Mouse (Mus musculus): ENCODE measurements around the gene Slc6a6. TPM values are rescaled to one million over a fixed set of nuclear protein-coding genes. Genes with fewer than 3 reads are reported as not detected.

The Slc6a6 gene
- polyA plus RNA-seq, 2 experiments: 41.2 to 43.3 TPM

GRCm38 (mm10) chr6:91706072-91706776 is 22.4 kb downstream of the Slc6a6 start:
- ATAC-seq (ENCODE audit: low FRiP score, low read depth): peak; percentile 14; the same call in 1 of the 2 replicates

GRCm38 (mm10) chr6:91707276-91707885 is 23.5 kb downstream of the Slc6a6 start:
- H3K9me3 ChIP-seq (ENCODE audit: control insufficient read depth, low read length): no peaks in the 10 kb centered on the region
- no peak overlapping the region for H3K4me2 ChIP-seq (replicated peaks; ENCODE audit: low read depth, low read length, severe bottlenecking)
- peaks cover 18% of the 10 kb centered on the region; the same call in 1 of the 2 replicates for H3K36me3 ChIP-seq (ENCODE audit: control insufficient read depth, insufficient read depth, low read length)
- no peak overlapping the region for H3K4me3 ChIP-seq (replicated peaks; ENCODE audit: low read length)
- H3K9ac ChIP-seq (ENCODE audit: low read depth, low read length, severe bottlenecking): no peak overlapping the region
- H3K27me3 ChIP-seq (ENCODE audit: control insufficient read depth, insufficient read depth, low read length): no peaks in the 10 kb centered on the region
- TF ChIP-seq POLR2A (IDR thresholded peaks at IDR 0.05; ENCODE audit: borderline replicate concordance, extremely low read depth, insufficient read depth, insufficient read length): no peak
- no peak for ATAC-seq (ENCODE audit: low FRiP score, low read depth)
- H3K4me1 ChIP-seq (ENCODE audit: control insufficient read depth, insufficient read depth, low read length): peaks cover 3% of the 10 kb centered on the region; the same call in 1 of the 2 replicates
- WGBS: 79% methylated on average over 8 of the region's 8 CpGs
- no peak for DNase-seq (ENCODE audit: low spot score)
- no peak overlapping the region for H3K27ac ChIP-seq (replicated peaks; ENCODE audit: low read depth, low read length)

More at GRCm38 (mm10) chr6:91706072-91706776, 22.4 kb downstream of the Slc6a6 start:
- Histone ChIP-seq H3K27ac (replicated peaks; ENCODE audit: low read depth, low read length) (no peak overlapping the region), H3K4me1 (ENCODE audit: control insufficient read depth, insufficient read depth, low read length) (no peaks in the 10 kb centered on the region), H3K27me3 (ENCODE audit: control insufficient read depth, insufficient read depth, low read length) (no peaks in the 10 kb centered on the region), H3K9ac (ENCODE audit: low read depth, low read length, severe bottlenecking) (no peak overlapping the region), H3K36me3 (ENCODE audit: control insufficient read depth, insufficient read depth, low read length) (peaks cover 26% of the 10 kb centered on the region), H3K4me2 (replicated peaks; ENCODE audit: low read depth, low read length, severe bottlenecking) (no peak overlapping the region), H3K9me3 (ENCODE audit: control insufficient read depth, low read length) (no peaks in the 10 kb centered on the region), H3K4me3 (replicated peaks; ENCODE audit: low read length) (no peak overlapping the region)
- DNase-seq (ENCODE audit: low spot score): no peak
- WGBS: 61% methylated on average over 13 of the region's 13 CpGs
- no peak for TF ChIP-seq POLR2A (IDR thresholded peaks at IDR 0.05; ENCODE audit: borderline replicate concordance, extremely low read depth, insufficient read depth, insufficient read length)

DNA sequence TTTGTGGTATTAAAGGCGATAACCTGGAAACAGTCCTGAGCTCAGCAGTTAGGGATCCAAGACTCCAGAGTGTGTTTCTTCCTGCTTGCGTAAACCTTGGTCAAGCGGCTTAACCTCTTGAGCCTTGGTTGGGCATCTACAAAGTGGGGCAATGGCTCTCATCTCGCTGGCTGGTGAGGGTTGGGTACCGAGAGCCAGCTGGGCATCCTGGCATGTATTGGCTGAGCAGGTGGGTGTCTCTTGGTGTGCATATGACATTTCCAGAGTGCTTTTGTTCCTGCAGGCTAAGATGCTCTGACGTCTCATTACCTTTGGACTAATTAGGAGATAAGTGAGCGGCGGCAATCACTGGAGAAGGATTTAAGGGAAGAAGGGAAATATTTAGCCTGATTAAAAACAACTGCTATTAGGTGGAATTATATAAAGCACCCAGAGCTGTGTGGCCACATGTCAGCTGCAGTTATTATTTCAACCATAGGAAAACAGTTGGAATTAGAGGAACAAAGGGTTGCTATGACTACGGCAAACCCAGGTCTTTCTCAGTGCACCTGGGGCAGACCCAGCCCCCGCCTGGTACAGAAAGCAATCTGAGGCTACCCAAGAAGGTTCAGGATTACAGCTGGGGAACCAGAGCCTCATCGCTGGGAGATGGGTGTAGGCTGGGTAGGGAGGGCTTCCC is 24.2 kb downstream of the Slc6a6 start:
- H3K4me2 ChIP-seq (replicated peaks; ENCODE audit: low read depth, low read length, severe bottlenecking): no peak overlapping the region
- TF ChIP-seq POLR2A (IDR thresholded peaks at IDR 0.05; ENCODE audit: borderline replicate concordance, extremely low read depth, insufficient read depth, insufficient read length): no peak
- WGBS: 85% methylated on average over 11 of the region's 11 CpGs
- H3K9me3 ChIP-seq (ENCODE audit: control insufficient read depth, low read length): no peaks in the 10 kb centered on the region
- H3K9ac ChIP-seq (ENCODE audit: low read depth, low read length, severe bottlenecking): no peak overlapping the region
- peaks cover 18% of the 10 kb centered on the region; the same call in 1 of the 2 replicates for H3K36me3 ChIP-seq (ENCODE audit: control insufficient read depth, insufficient read depth, low read length)
- no peak overlapping the region for H3K4me3 ChIP-seq (replicated peaks; ENCODE audit: low read length)
- H3K4me1 ChIP-seq (ENCODE audit: control insufficient read depth, insufficient read depth, low read length): peaks cover 7% of the 10 kb centered on the region
- H3K27me3 ChIP-seq (ENCODE audit: control insufficient read depth, insufficient read depth, low read length): no peaks in the 10 kb centered on the region
- H3K27ac ChIP-seq (replicated peaks; ENCODE audit: low read depth, low read length): no peak overlapping the region
- no peak for DNase-seq (ENCODE audit: low spot score)
- ATAC-seq (ENCODE audit: low FRiP score, low read depth): no peak

GRCm38 (mm10) chr6:91708919-91709318 is 25.1 kb downstream of the Slc6a6 start:
- DNase-seq (ENCODE audit: low spot score): no peak

GRCm38 (mm10) chr6:91710345-91710930 is 26.6 kb downstream of the Slc6a6 start:
- 70% methylated on average over 6 of the region's 6 CpGs for whole genome bisulfite sequencing
- no peak for TF ChIP-seq POLR2A (IDR thresholded peaks at IDR 0.05; ENCODE audit: borderline replicate concordance, extremely low read depth, insufficient read depth, insufficient read length)
- H3K4me1 ChIP-seq (ENCODE audit: control insufficient read depth, insufficient read depth, low read length): peaks cover 7% of the 10 kb centered on the region
- H3K4me3 ChIP-seq (replicated peaks; ENCODE audit: low read length): no peak overlapping the region
- no peaks in the 10 kb centered on the region for H3K27me3 ChIP-seq (ENCODE audit: control insufficient read depth, insufficient read depth, low read length)
- peaks cover 23% of the 10 kb centered on the region; the same call in 1 of the 2 replicates for H3K36me3 ChIP-seq (ENCODE audit: control insufficient read depth, insufficient read depth, low read length)
- no peak for ATAC-seq (ENCODE audit: low FRiP score, low read depth)
- no peaks in the 10 kb centered on the region for H3K9me3 ChIP-seq (ENCODE audit: control insufficient read depth, low read length)
- H3K9ac ChIP-seq (ENCODE audit: low read depth, low read length, severe bottlenecking): no peak overlapping the region
- no peak for DNase-seq (ENCODE audit: low spot score)
- no peak overlapping the region for H3K4me2 ChIP-seq (replicated peaks; ENCODE audit: low read depth, low read length, severe bottlenecking)
- no peak overlapping the region for H3K27ac ChIP-seq (replicated peaks; ENCODE audit: low read depth, low read length)

More at GRCm38 (mm10) chr6:91708919-91709318, 25.1 kb downstream of the Slc6a6 start:
- 90% methylated on average over 1 of the region's 2 CpGs for WGBS
- ATAC-seq (ENCODE audit: low FRiP score, low read depth): no peak
- peaks cover 7% of the 10 kb centered on the region for H3K4me1 ChIP-seq (ENCODE audit: control insufficient read depth, insufficient read depth, low read length)
- TF ChIP-seq POLR2A (IDR thresholded peaks at IDR 0.05; ENCODE audit: borderline replicate concordance, extremely low read depth, insufficient read depth, insufficient read length): no peak
- H3K9me3 ChIP-seq (ENCODE audit: control insufficient read depth, low read length): no peaks in the 10 kb centered on the region
- peaks cover 18% of the 10 kb centered on the region; the same call in 1 of the 2 replicates for H3K36me3 ChIP-seq (ENCODE audit: control insufficient read depth, insufficient read depth, low read length)
- H3K27me3 ChIP-seq (ENCODE audit: control insufficient read depth, insufficient read depth, low read length): no peaks in the 10 kb centered on the region
- no peak overlapping the region for H3K9ac ChIP-seq (ENCODE audit: low read depth, low read length, severe bottlenecking)
- H3K4me2 ChIP-seq (replicated peaks; ENCODE audit: low read depth, low read length, severe bottlenecking): no peak overlapping the region
- no peak overlapping the region for H3K4me3 ChIP-seq (replicated peaks; ENCODE audit: low read length)
- H3K27ac ChIP-seq (replicated peaks; ENCODE audit: low read depth, low read length): no peak overlapping the region

Data from limb, embryonic 14.5 days (tissue).